Mouse (Mus musculus): ENCODE data around the gene Otulin. TPM values are rescaled to one million over a fixed set of nuclear protein-coding genes. Genes with fewer than 3 reads are reported as not detected.

The Otulin gene
- total and polyA plus RNA-seq, 3 experiments: 40.0 to 84.8 (median 80.2) TPM

DNA sequence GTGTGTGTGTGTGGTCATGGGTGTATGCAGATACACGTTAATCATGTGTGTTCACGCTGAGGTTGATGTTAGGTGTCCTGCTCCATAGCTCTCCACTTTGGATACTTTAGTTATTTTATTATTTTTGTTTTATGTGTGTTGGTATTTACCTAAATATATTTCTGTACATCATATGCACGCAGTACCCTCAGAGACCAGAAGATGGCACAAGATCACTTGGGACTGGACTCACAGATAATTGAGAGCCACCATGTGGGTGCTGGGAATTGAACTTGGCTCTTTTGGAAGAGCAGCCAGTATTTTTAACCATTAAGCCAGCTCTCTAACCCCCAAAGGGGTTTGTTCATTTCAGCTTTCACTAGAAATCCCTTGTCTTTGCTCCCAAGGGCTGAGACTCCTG is 48.1 kb downstream of the Otulin start:
- H3K4me2 ChIP-seq (ENCODE audit: insufficient read depth, low read depth, poor library complexity, severe bottlenecking): no peak overlapping the region
- dilution Hi-C loops (cut with MboI; ENCODE audit: extremely low pct_ligation_motif_present, extremely low pct_unique_long_range_greater_than_20kb, low sequenced_read_pairs): no loop called here
- in situ Hi-C loops (cut with MboI; ENCODE audit: low pct_ligation_motif_present, low pct_unique_long_range_greater_than_20kb, low sequenced_read_pairs): loop anchor here (5.0 kb wide), 1 partner anchor 255 kb away; no protein-coding TSS in a partner anchor
- peaks cover 9 to 43% of the 10 kb centered on the region in 2 experiments; a peak in 3 of 4 replicates for H3K4me1 ChIP-seq (ENCODE audit: control insufficient read depth in 1 of 2, insufficient read depth in 2 of 2)
- H3K4me3 ChIP-seq (replicated peaks in 1 of 3; ENCODE audit: low read depth in 2 of 3, low read length in 2 of 3, poor library complexity in 1 of 3): no peak overlapping the region
- no peak overlapping the region for H3K9ac ChIP-seq (ENCODE audit: insufficient read depth, low read depth)
- peak; percentile 54 for TF ChIP-seq RAD21 (IDR thresholded peaks at IDR 0.05; ENCODE audit: low read depth, low read length)
- peak; percentile 29 for TF ChIP-seq SMC3 (IDR thresholded peaks at IDR 0.05; ENCODE audit: low read depth, low read length)
- no peak for TF ChIP-seq POLR2AphosphoS2 (IDR thresholded peaks at IDR 0.05; ENCODE audit: low read depth, low read length)
- peak; percentile 46 to 62; a peak in 3 of 4 replicates for TF ChIP-seq CTCF (conservative IDR thresholded peaks at IDR 0.05 in 1 of 2, IDR thresholded peaks at IDR 0.05 in 1 of 2; ENCODE audit: low read depth in 2 of 2, low read length in 2 of 2)
- H3K36me3 ChIP-seq (replicated peaks in 1 of 2; ENCODE audit: control insufficient read depth in 1 of 2, insufficient read depth in 1 of 2, low read length in 1 of 2): peaks cover 0 to 53% of the 10 kb centered on the region in 2 experiments
- H3K27ac ChIP-seq (ENCODE audit: insufficient read depth, low read depth): no peak overlapping the region
- no peak for DNase-seq (ENCODE audit: extremely low read depth)
- no peaks in the 10 kb centered on the region for H3K9me3 ChIP-seq (replicated peaks; ENCODE audit: low read length)
- no peaks in the 10 kb centered on the region for H3K79me2 ChIP-seq (replicated peaks; ENCODE audit: control insufficient read depth, extremely low read depth, insufficient read depth, poor library complexity, severe bottlenecking)
- H3K27me3 ChIP-seq (replicated peaks): no peaks in the 10 kb centered on the region

DNA sequence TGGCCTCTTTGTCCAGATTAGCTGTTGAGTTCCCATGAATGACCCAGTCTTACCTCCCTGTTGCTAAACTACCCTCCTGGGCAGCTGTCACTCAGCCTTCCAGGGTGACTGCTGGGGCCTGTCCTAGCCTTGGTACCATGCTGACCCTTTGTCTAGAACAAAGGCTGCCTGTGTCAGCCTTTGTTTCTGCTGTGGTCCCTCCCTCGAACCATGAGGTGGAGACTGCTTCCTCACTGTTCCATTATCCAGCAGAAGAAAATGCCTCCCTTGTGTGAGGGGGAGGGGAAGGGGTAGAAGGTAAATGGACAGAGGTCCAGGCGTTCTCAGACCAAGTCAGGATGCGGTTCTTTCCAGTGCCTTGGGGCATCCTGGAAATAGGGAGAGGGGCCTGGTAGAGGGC is 48.9 kb downstream of the Otulin start:
- Histone ChIP-seq H3K27ac (ENCODE audit: insufficient read depth, low read depth) (no peak overlapping the region), H3K9me3 (replicated peaks; ENCODE audit: low read length) (no peaks in the 10 kb centered on the region), H3K4me3 (replicated peaks in 1 of 3; ENCODE audit: low read depth in 2 of 3, low read length in 2 of 3, poor library complexity in 1 of 3) (no peak overlapping the region), H3K4me2 (ENCODE audit: insufficient read depth, low read depth, poor library complexity, severe bottlenecking) (no peak overlapping the region), H3K9ac (ENCODE audit: insufficient read depth, low read depth) (no peak overlapping the region), H3K36me3 (replicated peaks in 1 of 2; ENCODE audit: control insufficient read depth in 1 of 2, insufficient read depth in 1 of 2, low read length in 1 of 2) (peaks cover 0 to 52% of the 10 kb centered on the region in 2 experiments), H3K27me3 (replicated peaks) (no peaks in the 10 kb centered on the region), H3K79me2 (replicated peaks; ENCODE audit: control insufficient read depth, extremely low read depth, insufficient read depth, poor library complexity, severe bottlenecking) (no peaks in the 10 kb centered on the region), H3K4me1 (ENCODE audit: control insufficient read depth in 1 of 2, insufficient read depth in 2 of 2) (peaks cover 9 to 36% of the 10 kb centered on the region in 2 experiments; a peak in 3 of 4 replicates)
- no peak for DNase-seq (ENCODE audit: extremely low read depth)
- dilution Hi-C loops (cut with MboI; ENCODE audit: extremely low pct_ligation_motif_present, extremely low pct_unique_long_range_greater_than_20kb, low sequenced_read_pairs) (no loop called here), in situ Hi-C loops (cut with MboI; ENCODE audit: low pct_ligation_motif_present, low pct_unique_long_range_greater_than_20kb, low sequenced_read_pairs) (loop anchor here (5.0 kb wide), 1 partner anchor 254 kb away; no protein-coding TSS in a partner anchor)
- no peak for TF ChIP-seq MYC (IDR thresholded peaks at IDR 0.05; ENCODE audit: low read depth, low read length)
- TF ChIP-seq ZNF384 (IDR thresholded peaks at IDR 0.05; ENCODE audit: low read depth, low read length): no peak
- TF ChIP-seq TBP (conservative IDR thresholded peaks at IDR 0.05; ENCODE audit: low read depth, low read length): no peak
- no peak for TF ChIP-seq MEF2A (IDR thresholded peaks at IDR 0.05; ENCODE audit: borderline replicate concordance, low read depth, low read length)
- TF ChIP-seq UBTF (IDR thresholded peaks at IDR 0.05; ENCODE audit: low read depth, low read length): no peak
- no peak for TF ChIP-seq ZKSCAN1 (IDR thresholded peaks at IDR 0.05; ENCODE audit: borderline replicate concordance, low read depth, low read length)
- TF ChIP-seq MXI1 (IDR thresholded peaks at IDR 0.05; ENCODE audit: low read depth, low read length): no peak
- no peak for TF ChIP-seq E2F4 (IDR thresholded peaks at IDR 0.05; ENCODE audit: insufficient replicate concordance, low read depth, low read length)
- no peak for TF ChIP-seq POLR2A (IDR thresholded peaks at IDR 0.05; ENCODE audit: low read depth, low read length)
- TF ChIP-seq JUND (conservative IDR thresholded peaks at IDR 0.05; ENCODE audit: low read depth, low read length): no peak
- no peak for TF ChIP-seq SMC3 (IDR thresholded peaks at IDR 0.05; ENCODE audit: low read depth, low read length)
- no peak for TF ChIP-seq CHD1 (IDR thresholded peaks at IDR 0.05; ENCODE audit: low read depth, low read length)
- TF ChIP-seq RAD21 (IDR thresholded peaks at IDR 0.05; ENCODE audit: low read depth, low read length): no peak
- TF ChIP-seq NRF1 (IDR thresholded peaks at IDR 0.05; ENCODE audit: low read depth, low read length): no peak
- TF ChIP-seq POLR2AphosphoS2 (IDR thresholded peaks at IDR 0.05; ENCODE audit: low read depth, low read length): no peak
- TF ChIP-seq MAZ (IDR thresholded peaks at IDR 0.05; ENCODE audit: low read depth, low read length): no peak
- TF ChIP-seq EP300 (IDR thresholded peaks at IDR 0.05; ENCODE audit: low read length): no peak
- TF ChIP-seq ELF1 (IDR thresholded peaks at IDR 0.05; ENCODE audit: low read depth, low read length): no peak
